Mouse (Mus musculus) midbrain, embryonic 13.5 days (tissue): Measurements from ENCODE around the gene Psmd2. TPM values are rescaled to one million over a fixed set of nuclear protein-coding genes. Genes with fewer than 3 reads are reported as not detected.
A peak's percentile ranks its signal among the peaks of the same experiment; 100 is the strongest.

Source experiments
- ATAC-seq: fragments of 200-750 bp; cut with Nextera tagmentation; 2 replicates; pipeline ENCODE4 v1.8.0; 2017; ENCODE audit warnings: mild to moderate bottlenecking, moderate TSS enrichment, moderate library complexity
- H3K27ac ChIP-seq: fragments of 300-500 bp; sonication (generic); 2 replicates; pipeline ENCODE4 v1.5.1; 2015; ENCODE audit warnings: inconsistent platforms, mild to moderate bottlenecking, moderate library complexity
- H3K27me3 ChIP-seq: fragments of 300-500 bp; sonication (generic); 2 replicates; pipeline ENCODE4 v1.6.1; 2015; ENCODE audit warnings: mild to moderate bottlenecking, inconsistent platforms
- H3K36me3 ChIP-seq: fragments of 300-500 bp; sonication (generic); 2 replicates; pipeline ENCODE4 v1.6.1; 2015; ENCODE audit warnings: mild to moderate bottlenecking, inconsistent platforms
- H3K4me1 ChIP-seq: fragments of 300-500 bp; sonication (generic); replicated peaks from 2 replicates; pipeline ENCODE4 v1.6.1; 2015; ENCODE audit warnings: inconsistent platforms
- H3K4me2 ChIP-seq: fragments of 300-500 bp; sonication (generic); replicated peaks from 2 replicates; pipeline ENCODE4 v1.6.1; 2015; ENCODE audit warnings: moderate library complexity, mild to moderate bottlenecking, inconsistent platforms
- H3K4me3 ChIP-seq: fragments of 300-500 bp; sonication (generic); replicated peaks from 2 replicates; pipeline ENCODE4 v1.5.1; 2015; ENCODE audit warnings: mild to moderate bottlenecking, inconsistent platforms
- H3K9ac ChIP-seq: fragments of 300-500 bp; sonication (generic); replicated peaks from 2 replicates; pipeline ENCODE4 v1.6.1; 2015; ENCODE audit warnings: mild to moderate bottlenecking, inconsistent platforms
- H3K9me3 ChIP-seq: fragments of 300-500 bp; sonication (generic); 2 replicates; pipeline ENCODE4 v1.6.1; 2016; ENCODE audit warnings: mild to moderate bottlenecking, inconsistent platforms
- WGBS: fragments of 180-500 bp; shearing (Covaris S2); methylation state at CpG from one replicate; pipeline ENCODE4 v1.1.7; 2015; 5-methylcytosine and 5-hydroxymethylcytosine counted together
- polyA plus RNA-seq: library from polyadenylated mRNA; unstranded; fragments of >200 nt; fragmentation: Nextera tagmentation; extraction: Ambion mirVana; gene quantifications from 2 replicates; pipeline ENCODE4 v1.2.1, GENCODE M21; 2015

Gene Psmd2
- polyA plus RNA-seq, 1 experiment from 2014 or later, result 380 TPM

DNA sequence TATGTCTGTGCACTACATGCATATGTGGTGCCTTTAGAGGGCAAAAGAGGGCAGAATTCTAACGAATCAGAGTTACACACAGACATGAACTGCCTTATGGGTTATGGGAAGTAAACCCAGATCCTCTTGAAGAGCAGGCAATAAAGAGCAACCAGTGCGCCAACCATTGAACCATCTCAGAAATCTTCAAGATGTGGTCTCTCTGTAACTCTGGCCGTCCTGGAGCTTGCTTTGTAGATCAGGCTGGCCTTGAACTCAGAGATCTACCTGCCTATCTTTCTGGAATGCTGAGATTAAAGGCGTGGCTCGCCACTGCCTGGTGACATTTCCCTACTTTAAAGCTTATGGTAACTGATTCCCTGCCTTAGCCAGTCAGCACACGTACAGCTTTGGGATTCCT is 20.4 kb downstream of the Psmd2 start:
- no peak for ATAC-seq
- H3K27ac ChIP-seq, result no peak overlapping the region

GRCm38 (mm10) chr16:20672500-20672902 is 21.0 kb downstream of the Psmd2 start:
- H3K4me2 ChIP-seq, result peak overlapping the region; percentile 98
- WGBS, result 0% methylated on average over 31 of the region's 38 CpGs
- H3K4me1 ChIP-seq, result peaks cover 24% of the 10 kb centered on the region
- H3K9me3 ChIP-seq, result no peaks in the 10 kb centered on the region
- peak; percentile 98 for ATAC-seq
- H3K4me3 ChIP-seq, result peak overlapping the region; percentile 98
- H3K9ac ChIP-seq, result peak overlapping the region; percentile 98
- H3K27ac ChIP-seq, result peak overlapping the region; percentile 91
- peaks cover 32% of the 10 kb centered on the region for H3K36me3 ChIP-seq
- H3K27me3 ChIP-seq, result no peaks in the 10 kb centered on the region

More for the DNA sequence above, 20.4 kb downstream of the Psmd2 start:
- peaks cover 26% of the 10 kb centered on the region for H3K36me3 ChIP-seq
- WGBS, result 29% methylated on average over 6 of the region's 6 CpGs
- H3K4me1 ChIP-seq, result peaks cover 24% of the 10 kb centered on the region
- peak overlapping the region; percentile 98 for H3K4me2 ChIP-seq
- no peaks in the 10 kb centered on the region for H3K9me3 ChIP-seq
- peak overlapping the region; percentile 98 for H3K4me3 ChIP-seq
- peak overlapping the region; percentile 46; the same call in 1 of the 2 replicates for H3K9ac ChIP-seq
- no peaks in the 10 kb centered on the region for H3K27me3 ChIP-seq

GRCm38 (mm10) chr16:20672965-20673705 is 21.7 kb downstream of the Psmd2 start:
- Histone ChIP-seq H3K36me3 (peaks cover 38% of the 10 kb centered on the region), H3K9ac (peak overlapping the region; percentile 98), H3K27ac (peak overlapping the region; percentile 91), H3K4me1 (peaks cover 24% of the 10 kb centered on the region), H3K9me3 (no peaks in the 10 kb centered on the region), H3K4me2 (peak overlapping the region; percentile 98), H3K4me3 (peak overlapping the region; percentile 98), H3K27me3 (no peaks in the 10 kb centered on the region)
- WGBS, result 0% methylated on average over 33 of the region's 78 CpGs
- ATAC-seq, result peak; percentile 35

- H3K4me1 ChIP-seq, result peaks cover 24% of the 10 kb centered on the region
- no peaks in the 10 kb centered on the region for H3K9me3 ChIP-seq
- 15% methylated on average over 14 of the region's 14 CpGs for WGBS
- H3K27me3 ChIP-seq, result no peaks in the 10 kb centered on the region
- peak overlapping the region; percentile 98 for H3K4me3 ChIP-seq
- H3K27ac ChIP-seq, result peak overlapping the region; percentile 91; the same call in 1 of the 2 replicates
- ATAC-seq, result no peak
- H3K9ac ChIP-seq, result peak overlapping the region; percentile 98
- peaks cover 45% of the 10 kb centered on the region for H3K36me3 ChIP-seq
- H3K4me2 ChIP-seq, result peak overlapping the region; percentile 98
Observed at GRCm38 (mm10) chr16:20673706-20674303, 22.4 kb downstream of the Psmd2 start.

GRCm38 (mm10) chr16:20675213-20675612 is 23.8 kb downstream of the Psmd2 start:
- Histone ChIP-seq H3K4me2 (0 out of 2 replicates have a peak overlapping the region, but pooled peaks have one; percentile 98), H3K27me3 (no peaks in the 10 kb centered on the region), H3K9me3 (no peaks in the 10 kb centered on the region), H3K36me3 (peaks cover 58% of the 10 kb centered on the region), H3K4me3 (0 out of 2 replicates have a peak overlapping the region, but pooled peaks have one; percentile 7), H3K4me1 (peaks cover 24% of the 10 kb centered on the region), H3K27ac (no peak overlapping the region), H3K9ac (0 out of 2 replicates have a peak overlapping the region, but pooled peaks have one; percentile 98)
- no peak for ATAC-seq
- 96% methylated on average over 6 of the region's 6 CpGs for WGBS

- Histone ChIP-seq H3K27ac (no peak overlapping the region), H3K4me2 (no peak overlapping the region), H3K9me3 (no peaks in the 10 kb centered on the region), H3K36me3 (peaks cover 73% of the 10 kb centered on the region), H3K9ac (no peak overlapping the region), H3K27me3 (no peaks in the 10 kb centered on the region), H3K4me1 (peaks cover 24% of the 10 kb centered on the region), H3K4me3 (no peak overlapping the region)
- ATAC-seq, result no peak
- 89% methylated on average over 4 of the region's 4 CpGs for WGBS
Observed at GRCm38 (mm10) chr16:20676702-20677101, 25.2 kb downstream of the Psmd2 start.

GRCm38 (mm10) chr16:20677380-20677779 is 25.9 kb downstream of the Psmd2 start:
- Histone ChIP-seq H3K9me3 (no peaks in the 10 kb centered on the region), H3K27ac (no peak overlapping the region), H3K4me1 (peaks cover 20% of the 10 kb centered on the region), H3K4me3 (no peak overlapping the region), H3K36me3 (peaks cover 80% of the 10 kb centered on the region), H3K9ac (no peak overlapping the region), H3K27me3 (no peaks in the 10 kb centered on the region), H3K4me2 (no peak overlapping the region)
- ATAC-seq, result no peak
- WGBS, result 91% methylated on average over 5 of the region's 5 CpGs

GRCm38 (mm10) chr16:20677974-20678675 is 26.7 kb downstream of the Psmd2 start:
- 86% methylated on average over 10 of the region's 10 CpGs for WGBS
- Histone ChIP-seq H3K36me3 (peaks cover 88% of the 10 kb centered on the region), H3K4me3 (no peak overlapping the region), H3K9ac (no peak overlapping the region), H3K9me3 (no peaks in the 10 kb centered on the region), H3K27me3 (no peaks in the 10 kb centered on the region), H3K4me1 (peaks cover 20% of the 10 kb centered on the region), H3K4me2 (no peak overlapping the region), H3K27ac (no peak overlapping the region)
- ATAC-seq, result no peak

- WGBS, result 93% methylated on average over 3 of the region's 3 CpGs
- Histone ChIP-seq H3K4me1 (peaks cover 35% of the 10 kb centered on the region), H3K27ac (no peak overlapping the region), H3K4me3 (no peak overlapping the region), H3K9ac (no peak overlapping the region), H3K27me3 (no peaks in the 10 kb centered on the region), H3K36me3 (peaks cover 66% of the 10 kb centered on the region), H3K9me3 (no peaks in the 10 kb centered on the region), H3K4me2 (no peak overlapping the region)
- ATAC-seq, result no peak
Observed at GRCm38 (mm10) chr16:20690774-20691173, 39.3 kb downstream of the Psmd2 start.

- no peak overlapping the region for H3K4me3 ChIP-seq
- H3K27me3 ChIP-seq, result no peaks in the 10 kb centered on the region
- WGBS, result 96% methylated on average over 1 of the region's 1 CpGs
- H3K9me3 ChIP-seq, result no peaks in the 10 kb centered on the region
- no peak overlapping the region for H3K4me2 ChIP-seq
- H3K4me1 ChIP-seq, result peaks cover 43% of the 10 kb centered on the region
- no peak for ATAC-seq
- H3K9ac ChIP-seq, result no peak overlapping the region
- H3K36me3 ChIP-seq, result peaks cover 57% of the 10 kb centered on the region
- H3K27ac ChIP-seq, result no peak overlapping the region
Observed at GRCm38 (mm10) chr16:20691617-20692016, 40.2 kb downstream of the Psmd2 start.

DNA sequence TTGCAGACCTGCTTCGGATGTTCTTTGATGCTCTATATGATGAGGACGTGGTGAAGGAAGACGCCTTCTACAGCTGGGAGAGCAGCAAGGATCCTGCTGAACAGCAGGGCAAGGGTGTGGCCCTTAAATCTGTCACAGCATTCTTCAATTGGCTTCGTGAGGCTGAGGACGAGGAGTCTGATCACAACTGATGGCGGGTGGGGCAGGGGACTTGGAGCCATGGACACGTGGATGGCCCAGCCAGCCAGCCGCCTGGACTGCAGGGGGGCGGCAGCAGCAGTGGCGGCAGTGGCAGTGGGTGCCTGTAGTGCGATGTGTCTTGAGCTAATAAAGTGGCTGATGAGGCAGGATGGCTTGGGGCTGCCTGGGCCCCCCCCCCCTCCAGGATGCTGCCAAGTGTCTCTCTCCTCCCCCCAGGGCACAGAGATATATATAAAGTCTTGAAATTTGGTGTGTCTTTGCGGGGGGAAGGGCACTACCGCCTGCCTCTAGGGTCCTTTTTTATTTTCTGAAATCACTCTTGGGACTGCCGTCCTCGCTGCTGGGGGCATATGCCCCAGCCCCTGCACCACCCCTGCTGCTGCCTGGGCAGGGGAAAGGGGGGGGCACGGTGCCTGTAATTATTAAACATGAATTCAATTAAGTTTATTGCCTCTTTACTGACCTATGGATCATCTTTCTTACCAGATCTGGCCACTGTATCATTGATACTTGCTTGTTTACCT is 41.0 kb downstream of the Psmd2 start:
- H3K4me2 ChIP-seq, result peak overlapping the region; percentile 76
- peak overlapping the region; percentile 51; the same call in 1 of the 2 replicates for H3K9ac ChIP-seq
- H3K4me3 ChIP-seq, result peak overlapping the region; percentile 68
- H3K27ac ChIP-seq, result peak overlapping the region; percentile 96
- H3K9me3 ChIP-seq, result no peaks in the 10 kb centered on the region
- ATAC-seq, result no peak
- H3K27me3 ChIP-seq, result no peaks in the 10 kb centered on the region
- H3K4me1 ChIP-seq, result peaks cover 46% of the 10 kb centered on the region
- H3K36me3 ChIP-seq, result peaks cover 49% of the 10 kb centered on the region
- 39% methylated on average over 16 of the region's 16 CpGs for WGBS
